ENCODE assay signal across 21 mouse cellular contexts in genomic region chr13:74955876-74956275, GRCm38 (mm10).
DNase-seq lines count a peak whose midpoint lies in the region; ATAC-seq and TF ChIP-seq lines count a peak whose summit lies in the region.
"Had no signal": no experiment of that assay in that cellular context is flagged by ENCODE, and none has a peak within 500 bp of the region (broad histone marks: within the 10 kb centered on the region; RNA-seq: fewer than 3 reads in every experiment).

No protein-coding gene starts in this region.

- H3K36me3 ChIP-seq in embryonic facial prominence, embryonic 14.5 days (ENCODE audit: control insufficient read depth, insufficient read depth, low read length), result no peaks in the 10 kb centered on the region
- H3K36me3 ChIP-seq in embryonic facial prominence, embryonic 10.5 days (replicated peaks), result no peaks in the 10 kb centered on the region
- H3K36me3 ChIP-seq: forebrain, embryonic 10.5 days; hindbrain, embryonic 15.5 days; midbrain, embryonic 15.5 days had no signal

- H3K9ac ChIP-seq in embryonic facial prominence, embryonic 14.5 days (ENCODE audit: low read depth, low read length), result no peak overlapping the region
- H3K9ac ChIP-seq: hindbrain, embryonic 15.5 days; liver, embryonic 14.5 days; midbrain, embryonic 15.5 days had no signal

- 69% methylated on average over 1 of the region's 1 CpGs for whole genome bisulfite sequencing in embryonic facial prominence, embryonic 14.5 days
- WGBS in embryonic facial prominence, embryonic 10.5 days, result 90% methylated on average over 1 of the region's 1 CpGs

- no peak overlapping the region for H3K4me3 ChIP-seq in embryonic facial prominence, embryonic 14.5 days (ENCODE audit: low read depth, low read length)
- H3K4me3 ChIP-seq in embryonic facial prominence, embryonic 10.5 days, result no peak overlapping the region
- H3K4me3 ChIP-seq in left cerebral cortex, adult 2 months, result no peak overlapping the region
- H3K4me3 ChIP-seq: forebrain, embryonic 10.5 days; heart, adult 2 months; hindbrain, embryonic 15.5 days; midbrain, embryonic 15.5 days had no signal

- no peak overlapping the region for H3K27ac ChIP-seq in embryonic facial prominence, embryonic 14.5 days (replicated peaks; ENCODE audit: low read depth, low read length)
- no peak overlapping the region for H3K27ac ChIP-seq in embryonic facial prominence, embryonic 10.5 days (replicated peaks)
- no peak overlapping the region for H3K27ac ChIP-seq in left cerebral cortex, adult 2 months
- H3K27ac ChIP-seq: forebrain, embryonic 10.5 days; heart, adult 2 months; hindbrain, embryonic 15.5 days; liver, embryonic 14.5 days; midbrain, embryonic 15.5 days; stomach, postnatal 0 days had no signal

- no peak for ATAC-seq in embryonic facial prominence, embryonic 14.5 days (ENCODE audit: low read depth)
- ATAC-seq: intestine, embryonic 16.5 days; lung, postnatal 0 days; Patski had no signal

- no peaks in the 10 kb centered on the region for H3K27me3 ChIP-seq in embryonic facial prominence, embryonic 14.5 days (replicated peaks; ENCODE audit: control insufficient read depth, insufficient read depth, low read length)
- H3K27me3 ChIP-seq in embryonic facial prominence, embryonic 10.5 days (replicated peaks; ENCODE audit: low read depth, poor library complexity, severe bottlenecking), result no peaks in the 10 kb centered on the region
- H3K27me3 ChIP-seq: hindbrain, embryonic 15.5 days; midbrain, embryonic 15.5 days had no signal

- no peak for TF ChIP-seq CTCF in left cerebral cortex, adult 2 months (IDR thresholded peaks at IDR 0.05)

- H3K4me2 ChIP-seq in embryonic facial prominence, embryonic 14.5 days (ENCODE audit: low read depth, low read length), result no peak overlapping the region
- H3K4me2 ChIP-seq: hindbrain, embryonic 15.5 days; midbrain, embryonic 15.5 days had no signal

- no peaks in the 10 kb centered on the region for H3K9me3 ChIP-seq in embryonic facial prominence, embryonic 14.5 days (ENCODE audit: control insufficient read depth, low read length)
- no peaks in the 10 kb centered on the region for H3K9me3 ChIP-seq in embryonic facial prominence, embryonic 10.5 days
- H3K9me3 ChIP-seq: forebrain, embryonic 10.5 days; hindbrain, embryonic 15.5 days; midbrain, embryonic 15.5 days had no signal

- peak; percentile 11 for DNase-seq in embryonic facial prominence, embryonic 14.5 days (ENCODE audit: low spot score)
- no peak for DNase-seq in embryonic facial prominence, embryonic 10.5 days (ENCODE audit: low spot score)
- DNase-seq in left cerebral cortex, postnatal 4 days, result peak; percentile 31
- DNase-seq in left cerebral cortex, adult 2 months (ENCODE audit: extremely low spot score in 1 of 2, low spot score in 2 of 2), result no peak
- peak; percentile 10 for DNase-seq in right cerebral cortex, postnatal 14 days
- DNase-seq in right cerebral cortex, postnatal 36 days (ENCODE audit: low spot score in 2 of 2), result no peak
- no peak for DNase-seq in spleen, postnatal 36 days (ENCODE audit: low spot score in 2 of 2)
- DNase-seq: cerebellum, adult 9-10 months; embryo, embryonic 11 days; gastrocnemius, postnatal 25 days; heart, adult 2 months; heart, postnatal 36 days; thymus, postnatal 14 days had no signal

- intact Hi-C loops in left cerebral cortex, postnatal 4 days (cut with DNase I), result no loop called here
- intact Hi-C loops in left cerebral cortex, adult 2 months (cut with DNase I), result no loop called here

- H3K4me1 ChIP-seq in embryonic facial prominence, embryonic 14.5 days (ENCODE audit: control insufficient read depth, insufficient read depth, low read length), result no peaks in the 10 kb centered on the region
- no peaks in the 10 kb centered on the region for H3K4me1 ChIP-seq in embryonic facial prominence, embryonic 10.5 days
- H3K4me1 ChIP-seq: forebrain, embryonic 10.5 days; hindbrain, embryonic 15.5 days; midbrain, embryonic 15.5 days had no signal

Comparison
In these comparisons a context has a peak if more than half of its experiments do, and no peak if none do; other contexts are left out.
1. DNase-seq: peak in embryonic facial prominence, embryonic 14.5 days (single experiment), left cerebral cortex, postnatal 4 days (single experiment) and right cerebral cortex, postnatal 14 days (single experiment); none in embryonic facial prominence, embryonic 10.5 days (single experiment), left cerebral cortex, adult 2 months (0 of 2), right cerebral cortex, postnatal 36 days (0 of 2) and spleen, postnatal 36 days (0 of 2).